Mouse (Mus musculus): ENCODE measurements at regions not wholly inside any gene's neighbourhood (a gene's known extent, or its start where the extent isn't known, plus 50 kb on each side); places are given as distances from the start of the nearest gene placed in this dataset.

DNA sequence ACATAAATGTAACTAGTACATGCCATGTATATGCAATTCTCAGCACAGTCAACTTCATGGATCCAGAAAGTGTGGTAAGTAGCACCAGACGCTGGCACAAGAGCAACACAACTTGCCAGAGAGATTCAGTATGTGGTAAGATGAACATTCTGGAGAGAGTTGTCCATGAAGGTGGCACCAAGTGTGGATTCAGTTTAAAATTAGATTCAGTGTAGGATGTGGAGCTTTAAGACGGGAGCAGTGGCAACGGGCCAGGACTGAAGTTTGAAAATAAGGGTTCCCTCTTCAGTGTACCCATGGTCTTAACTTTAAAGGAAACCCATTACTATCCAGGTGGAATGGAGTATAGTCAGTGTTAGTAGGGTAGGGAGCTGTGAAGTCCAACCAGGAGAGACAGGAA is 360.0 kb upstream of the Chrm3 start:
- TF ChIP-seq CTCF (IDR thresholded peaks at IDR 0.05; ENCODE audit: control insufficient read depth, insufficient read depth, low read length) (no peak), POLR2A (IDR thresholded peaks at IDR 0.05; ENCODE audit: borderline replicate concordance, control insufficient read depth, low read depth, low read length) (no peak)

Measured in bone marrow, adult 2 months (tissue).